Mouse (Mus musculus) neural tube, embryonic 14.5 days (tissue): ENCODE measurements around the gene Rarg. TPM values are rescaled to one million over a fixed set of nuclear protein-coding genes. Genes with fewer than 3 reads are reported as not detected.

Experiments used
- ATAC-seq: fragments of 200-750 bp; cut with Nextera tagmentation; 2 replicates; pipeline ENCODE4 v1.8.0; 2017; ENCODE audit warnings: low read depth, mild to moderate bottlenecking, moderate TSS enrichment, moderate library complexity
- H3K27ac ChIP-seq: fragments of 300-500 bp; sonication (generic); 2 replicates; pipeline ENCODE4 v1.5.1; 2014; ENCODE audit warnings: low read depth, mild to moderate bottlenecking, control low read depth, low read length, moderate library complexity, mixed read lengths
- H3K27me3 ChIP-seq: fragments of 300-500 bp; sonication (generic); 2 replicates; pipeline ENCODE4 v1.6.1; 2014; ENCODE audit warnings: low read length; ENCODE audit not compliant: control insufficient read depth, insufficient read depth
- H3K36me3 ChIP-seq: fragments of 300-500 bp; sonication (generic); 2 replicates; pipeline ENCODE4 v1.6.1; 2014; ENCODE audit warnings: low read length, mixed read lengths; ENCODE audit not compliant: control insufficient read depth, insufficient read depth
- H3K4me1 ChIP-seq: fragments of 300-500 bp; sonication (generic); 2 replicates; pipeline ENCODE4 v1.6.1; 2014; ENCODE audit warnings: low read length; ENCODE audit not compliant: control insufficient read depth, insufficient read depth
- H3K4me2 ChIP-seq: fragments of 300-500 bp; sonication (generic); 2 replicates; pipeline ENCODE4 v1.6.1; 2014; ENCODE audit warnings: mild to moderate bottlenecking, low read depth, low read length, control low read depth
- H3K4me3 ChIP-seq: fragments of 300-500 bp; sonication (generic); 2 replicates; pipeline ENCODE4 v1.5.1; 2014; ENCODE audit warnings: low read depth, low read length, control low read depth, mixed read lengths
- H3K9ac ChIP-seq: fragments of 300-500 bp; sonication (generic); replicated peaks from 2 replicates; pipeline ENCODE4 v1.6.1; 2014; ENCODE audit warnings: low read depth, mild to moderate bottlenecking, control low read depth, low read length, mixed read lengths
- H3K9me3 ChIP-seq: fragments of 300-500 bp; sonication (generic); 2 replicates; pipeline ENCODE4 v1.6.1; 2016; ENCODE audit warnings: low read length; ENCODE audit not compliant: control insufficient read depth
- WGBS: fragments of 180-500 bp; shearing (Covaris S2); extraction: QIAGEN DNeasy Blood & Tissue Kit; methylation state at CpG from one replicate; pipeline ENCODE4 v1.1.7; 2014; 5-methylcytosine and 5-hydroxymethylcytosine counted together
- polyA plus RNA-seq: library from polyadenylated mRNA; unstranded; fragments of >200 nt; fragmentation: Nextera tagmentation; extraction: Ambion mirVana; gene quantifications from 2 replicates; pipeline ENCODE4 v1.2.1, GENCODE M21; 2014

Gene Rarg
- polyA plus RNA-seq, 1 experiment from 2014 or later: 4.3 TPM

- Histone ChIP-seq H3K27me3 (no peaks in the 10 kb centered on the region), H3K27ac (no peak overlapping the region), H3K9me3 (no peaks in the 10 kb centered on the region), H3K36me3 (no peaks in the 10 kb centered on the region), H3K9ac (no peak overlapping the region), H3K4me3 (no peak overlapping the region), H3K4me2 (no peak overlapping the region), H3K4me1 (no peaks in the 10 kb centered on the region)
- no peak for ATAC-seq
- WGBS: 81% methylated on average over 7 of the region's 7 CpGs
These were observed 65.0 kb downstream of the Rarg start for GRCm38 (mm10) chr15:102192271-102192812.

GRCm38 (mm10) chr15:102191699-102192098 is 65.6 kb downstream of the Rarg start:
- Histone ChIP-seq H3K36me3 (no peaks in the 10 kb centered on the region), H3K4me3 (no peak overlapping the region), H3K27me3 (no peaks in the 10 kb centered on the region), H3K27ac (no peak overlapping the region), H3K9me3 (no peaks in the 10 kb centered on the region), H3K9ac (no peak overlapping the region), H3K4me2 (no peak overlapping the region), H3K4me1 (no peaks in the 10 kb centered on the region)
- 68% methylated on average over 7 of the region's 7 CpGs for WGBS
- ATAC-seq: no peak

GRCm38 (mm10) chr15:102188883-102189282 is 68.4 kb downstream of the Rarg start:
- Histone ChIP-seq H3K4me3 (no peak overlapping the region), H3K27ac (no peak overlapping the region), H3K4me2 (no peak overlapping the region), H3K4me1 (no peaks in the 10 kb centered on the region), H3K36me3 (no peaks in the 10 kb centered on the region), H3K9me3 (no peaks in the 10 kb centered on the region), H3K27me3 (no peaks in the 10 kb centered on the region), H3K9ac (no peak overlapping the region)
- no peak for ATAC-seq
- 55% methylated on average over 6 of the region's 6 CpGs for WGBS

- ATAC-seq: no peak
- Histone ChIP-seq H3K36me3 (no peaks in the 10 kb centered on the region), H3K9ac (no peak overlapping the region), H3K4me3 (no peak overlapping the region), H3K9me3 (no peaks in the 10 kb centered on the region), H3K4me2 (no peak overlapping the region), H3K4me1 (no peaks in the 10 kb centered on the region), H3K27ac (no peak overlapping the region), H3K27me3 (no peaks in the 10 kb centered on the region)
- 94% methylated on average over 10 of the region's 10 CpGs for WGBS
These were observed 69.2 kb downstream of the Rarg start for GRCm38 (mm10) chr15:102188096-102188495.

GRCm38 (mm10) chr15:102186239-102186638 is 71.1 kb downstream of the Rarg start:
- H3K4me3 ChIP-seq: no peak overlapping the region
- WGBS: 87% methylated on average over 11 of the region's 11 CpGs
- no peaks in the 10 kb centered on the region for H3K27me3 ChIP-seq
- no peaks in the 10 kb centered on the region for H3K36me3 ChIP-seq
- no peak overlapping the region for H3K27ac ChIP-seq
- no peaks in the 10 kb centered on the region for H3K4me1 ChIP-seq
- no peak overlapping the region for H3K9ac ChIP-seq
- H3K4me2 ChIP-seq: no peak overlapping the region
- ATAC-seq: no peak
- no peaks in the 10 kb centered on the region for H3K9me3 ChIP-seq

Other genes starting within 250 kb of the Rarg start
- gene Krt18, start 229.3 kb downstream of the Rarg start, polyA plus RNA-seq: 0.61 and 0.75 TPM in 2 replicates
- 77.6 and 96.9 TPM in 2 replicates for gene Eif4b, start 183.7 kb downstream of the Rarg start, polyA plus RNA-seq
- 4.3 and 9.5 TPM in 2 replicates for gene Tns2, start 157.1 kb downstream of the Rarg start, polyA plus RNA-seq
- gene Spryd3, start 121.3 kb downstream of the Rarg start, polyA plus RNA-seq: 59.6 and 61.8 TPM in 2 replicates
- 0.74 and 1.7 TPM in 2 replicates for gene Igfbp6, start 113.2 kb downstream of the Rarg start, polyA plus RNA-seq
- gene Soat2, start 107.0 kb downstream of the Rarg start, polyA plus RNA-seq: not detected in 2 replicates
- gene Zfp740, start 54.3 kb downstream of the Rarg start, polyA plus RNA-seq: 38.2 and 52.9 TPM in 2 replicates
- gene Csad, start 52.8 kb downstream of the Rarg start, polyA plus RNA-seq: 28.7 and 36.5 TPM in 2 replicates
- 0.55 and 1.6 TPM in 2 replicates for gene Itgb7, start 25.6 kb downstream of the Rarg start, polyA plus RNA-seq
- gene Gm9918, start 13.0 kb upstream of the Rarg start, polyA plus RNA-seq: not detected in 2 replicates
- 54.0 and 55.1 TPM in 2 replicates for gene Mfsd5, start 21.9 kb upstream of the Rarg start, polyA plus RNA-seq
- 3.4 and 4.4 TPM in 2 replicates for gene Espl1, start 38.7 kb upstream of the Rarg start, polyA plus RNA-seq
- 546 and 560 TPM in 2 replicates for gene Pfdn5, start 68.6 kb upstream of the Rarg start, polyA plus RNA-seq
- 89.1 and 99.2 TPM in 2 replicates for gene Myg1, start 74.2 kb upstream of the Rarg start, polyA plus RNA-seq
- 25.8 and 26.8 TPM in 2 replicates for gene Aaas, start 93.3 kb upstream of the Rarg start, polyA plus RNA-seq
- gene Sp7, start 109.7 kb upstream of the Rarg start, polyA plus RNA-seq: 0.39 and 4.0 TPM in 2 replicates
- 5.3 and 6.3 TPM in 2 replicates for gene Sp1, start 148.6 kb upstream of the Rarg start, polyA plus RNA-seq
- 0.22 and 0.82 TPM in 2 replicates for gene Amhr2, start 187.8 kb upstream of the Rarg start, polyA plus RNA-seq
- gene Prr13, start 201.5 kb upstream of the Rarg start, polyA plus RNA-seq: 85.8 and 104 TPM in 2 replicates
- 159 and 160 TPM in 2 replicates for gene Pcbp2, start 213.0 kb upstream of the Rarg start, polyA plus RNA-seq
- 8.5 TPM in 1 of 2 replicates, not detected in the other for gene Gm10337, start 246.2 kb upstream of the Rarg start, polyA plus RNA-seq